Mouse (Mus musculus) MEL (cell line): ENCODE results near the gene Ctu2. TPM values are rescaled to one million over a fixed set of nuclear protein-coding genes. Genes with fewer than 3 reads are reported as not detected.

ENCODE experiments used
- DNase-seq: peaks from one replicate; pipeline ENCODE4 v3.0.0; 2011; ENCODE audit warnings: low read depth, low spot score
- H3K27ac ChIP-seq: 2 replicates; pipeline ENCODE4 v1.5.1; 2012; ENCODE audit warnings: low read depth, mild to moderate bottlenecking, control low read depth, low read length, moderate library complexity; ENCODE audit not compliant: control insufficient read depth
- H3K27me3 ChIP-seq, 2 experiments: fragments of 150-350 bp in 1 of 2; sonication (generic) in 1 of 2; 2 replicates each; pipeline ENCODE4 v1.6.1; 2012; ENCODE audit warnings: low read length in 2 of 2, mild to moderate bottlenecking in 2 of 2, improper control_type of control experiment in 1 of 2, moderate library complexity in 1 of 2; ENCODE audit not compliant: insufficient read depth in 2 of 2, control insufficient read depth in 1 of 2
- H3K36me3 ChIP-seq, 2 experiments: 2 replicates each; pipeline ENCODE4 v1.6.1; 2012 to 2014; ENCODE audit warnings: low read length in 2 of 2, improper control_type of control experiment in 1 of 2, inconsistent platforms in 1 of 2, mild to moderate bottlenecking in 1 of 2; ENCODE audit not compliant: insufficient read depth in 2 of 2, control insufficient read depth in 1 of 2
- H3K4me1 ChIP-seq, 2 experiments: fragments of 150-350 bp in 1 of 2; sonication (generic) in 1 of 2; 2 replicates each; pipeline ENCODE4 v1.6.1; 2012; ENCODE audit warnings: low read length in 2 of 2, improper control_type of control experiment in 1 of 2, mild to moderate bottlenecking in 1 of 2; ENCODE audit not compliant: insufficient read depth in 2 of 2, control insufficient read depth in 1 of 2
- H3K4me3 ChIP-seq, 2 experiments: fragments of 150-350 bp in 1 of 2; sonication (generic) in 1 of 2; 2 replicates each; pipeline ENCODE4 v1.5.1; 2012; ENCODE audit warnings: low read depth in 2 of 2, low read length in 2 of 2, mild to moderate bottlenecking in 2 of 2, moderate library complexity in 2 of 2, control low read depth in 1 of 2, improper control_type of control experiment in 1 of 2; ENCODE audit not compliant: control insufficient read depth in 1 of 2, insufficient read depth in 1 of 2
- H3K79me2 ChIP-seq: 2 replicates; pipeline ENCODE4 v1.6.1; 2012; ENCODE audit warnings: mild to moderate bottlenecking, low read length, moderate library complexity; ENCODE audit not compliant: control insufficient read depth, poor library complexity, insufficient read depth
- H3K9ac ChIP-seq: 2 replicates; pipeline ENCODE4 v1.6.1; 2012; ENCODE audit warnings: low read depth, mild to moderate bottlenecking, control low read depth, low read length, moderate library complexity; ENCODE audit not compliant: control insufficient read depth, poor library complexity, severe bottlenecking
- H3K9me3 ChIP-seq: fragments of 150-350 bp; sonication (generic); replicated peaks from 2 replicates; pipeline ENCODE4 v1.6.1; 2012; ENCODE audit warnings: mild to moderate bottlenecking, low read length, improper control_type of control experiment, moderate library complexity; ENCODE audit not compliant: insufficient read depth
- BHLHE40 ChIP-seq: IDR thresholded peaks from 2 replicates; pipeline ENCODE4 v1.6.1; 2012; ENCODE audit warnings: low read depth, mild to moderate bottlenecking, inconsistent platforms, low read length, improper control_type of control experiment, borderline replicate concordance
- CTCF ChIP-seq, 3 experiments: IDR thresholded peaks in 2 of 3; conservative IDR thresholded peaks in 1 of 3; 2 replicates each; pipeline ENCODE4 v1.5.1; 2011 to 2012; ENCODE audit warnings: low read length in 3 of 3, low read depth in 2 of 3, mild to moderate bottlenecking in 2 of 3, improper control_type of control experiment in 1 of 3, inconsistent platforms in 1 of 3, mixed read lengths in 1 of 3, moderate library complexity in 1 of 3; ENCODE audit not compliant: control insufficient read depth in 1 of 3, insufficient read depth in 1 of 3, poor library complexity in 1 of 3, severe bottlenecking in 1 of 3
- E2F4 ChIP-seq: IDR thresholded peaks from 2 replicates; pipeline ENCODE4 v1.6.1; 2011; ENCODE audit warnings: low read depth, low read length, improper control_type of control experiment, borderline replicate concordance
- ELF1 ChIP-seq: IDR thresholded peaks from 2 replicates; pipeline ENCODE4 v1.6.1; 2014; ENCODE audit warnings: low read depth, mild to moderate bottlenecking, inconsistent platforms, low read length, improper control_type of control experiment, moderate library complexity
- ETS1 ChIP-seq: IDR thresholded peaks from 2 replicates; pipeline ENCODE4 v1.6.1; 2012; ENCODE audit warnings: low read depth, mild to moderate bottlenecking, inconsistent platforms, low read length, improper control_type of control experiment, moderate library complexity
- MAX ChIP-seq: IDR thresholded peaks from 2 replicates; pipeline ENCODE4 v1.6.1; 2011; ENCODE audit warnings: low read length, improper control_type of control experiment
- MEF2A ChIP-seq: IDR thresholded peaks from 2 replicates; pipeline ENCODE4 v1.6.1; 2014; ENCODE audit warnings: low read depth, mild to moderate bottlenecking, inconsistent platforms, low read length, improper control_type of control experiment; ENCODE audit not compliant: poor library complexity, insufficient replicate concordance, severe bottlenecking; ENCODE audit errors: extremely low read depth
- MXI1 ChIP-seq: IDR thresholded peaks from 2 replicates; pipeline ENCODE4 v1.6.1; 2011; ENCODE audit warnings: mild to moderate bottlenecking, low read depth, low read length, improper control_type of control experiment
- MYB ChIP-seq: IDR thresholded peaks from 2 replicates; pipeline ENCODE4 v1.6.1; 2011; ENCODE audit warnings: mild to moderate bottlenecking, low read depth, low read length, improper control_type of control experiment
- POLR2A ChIP-seq, 2 experiments: IDR thresholded peaks; 2 replicates each; pipeline ENCODE4 v1.6.1; 2011 to 2012; ENCODE audit warnings: low read length in 2 of 2, mild to moderate bottlenecking in 2 of 2, control low read depth in 1 of 2, improper control_type of control experiment in 1 of 2, low read depth in 1 of 2, moderate library complexity in 1 of 2; ENCODE audit not compliant: control insufficient read depth in 1 of 2, insufficient read depth in 1 of 2, poor library complexity in 1 of 2
- POLR2AphosphoS2 ChIP-seq: IDR thresholded peaks from 2 replicates; pipeline ENCODE4 v1.6.1; 2011; ENCODE audit warnings: low read length, improper control_type of control experiment
- POLR2AphosphoS5 ChIP-seq: IDR thresholded peaks from 2 replicates; pipeline ENCODE4 v1.6.1; 2012; ENCODE audit warnings: low read depth, borderline replicate concordance, mild to moderate bottlenecking, inconsistent platforms, low read length, moderate library complexity, mixed read lengths
- RAD21 ChIP-seq: IDR thresholded peaks from 2 replicates; pipeline ENCODE4 v1.6.1; 2011; ENCODE audit warnings: mild to moderate bottlenecking, low read depth, low read length, improper control_type of control experiment
- SMC3 ChIP-seq: IDR thresholded peaks from 2 replicates; pipeline ENCODE4 v1.6.1; 2011; ENCODE audit warnings: low read depth, low read length, improper control_type of control experiment
- TAL1 ChIP-seq: IDR thresholded peaks from 2 replicates; pipeline ENCODE4 v1.6.1; 2012; ENCODE audit warnings: mild to moderate bottlenecking, inconsistent platforms, low read length, moderate library complexity, mixed read lengths
- TBP ChIP-seq: IDR thresholded peaks from 2 replicates; pipeline ENCODE4 v1.8.0; 2011; ENCODE audit warnings: low read depth, low read length, improper control_type of control experiment
- TCF12 ChIP-seq: IDR thresholded peaks from 2 replicates; pipeline ENCODE4 v1.6.1; 2014; ENCODE audit warnings: low read depth, mild to moderate bottlenecking, inconsistent platforms, low read length, improper control_type of control experiment, moderate library complexity
- ZC3H11A ChIP-seq: IDR thresholded peaks from 2 replicates; pipeline ENCODE4 v1.6.1; 2012; ENCODE audit warnings: low read depth, mild to moderate bottlenecking, inconsistent platforms, low read length, improper control_type of control experiment
- ZKSCAN1 ChIP-seq: IDR thresholded peaks from 2 replicates; pipeline ENCODE4 v1.6.1; 2012; ENCODE audit warnings: low read depth, mild to moderate bottlenecking, inconsistent platforms, low read length, improper control_type of control experiment, moderate library complexity
- ZMIZ1 ChIP-seq: IDR thresholded peaks from 2 replicates; pipeline ENCODE4 v1.6.1; 2012; ENCODE audit warnings: low read depth, mild to moderate bottlenecking, inconsistent platforms, low read length, improper control_type of control experiment, moderate library complexity
- polyA plus RNA-seq, 2 experiments: library from polyadenylated mRNA; stranded (reverse) in 1 of 2; unstranded in 1 of 2; fragments of >175 nt in 1 of 2; fragments of >200 nt in 1 of 2; gene quantifications; 2 replicates each; pipeline versions ENCODE4 v1.2.1 to v1.2.4; 2012; ENCODE audit warnings: low replicate concordance in 2 of 2, low read depth in 1 of 2; ENCODE audit not compliant: insufficient read length in 2 of 2, insufficient read depth in 1 of 2, missing spikeins in 1 of 2
- total RNA-seq: library from RNA; depleted of rRNA; stranded (reverse); fragments of 300-350 nt; gene quantifications from 2 replicates; pipeline ENCODE4 v1.2.3, GENCODE M21; 2012

Ctu2 gene
- total and polyA plus RNA-seq, 3 experiments: 44.0 to 57.4 TPM; not detected in 1

GRCm38 (mm10) chr8:122500856-122501255 lies 24.9 kb downstream of the Ctu2 start:
- no peak overlapping the region for H3K27ac ChIP-seq
- H3K27me3 ChIP-seq: no peaks in the 10 kb centered on the region
- TF ChIP-seq MYB: no peak
- TF ChIP-seq MAX: no peak
- peak; percentile 87 for TF ChIP-seq ZC3H11A
- peak; percentile 83 for TF ChIP-seq SMC3
- TF ChIP-seq RAD21: peak; percentile 75
- no peak for TF ChIP-seq MEF2A
- TF ChIP-seq CTCF (IDR thresholded peaks at IDR 0.05 in 2 of 3, conservative IDR thresholded peaks at IDR 0.05 in 1 of 3; ENCODE audit: control insufficient read depth in 1 of 3, insufficient read depth in 1 of 3, low read depth in 2 of 3, low read length in 3 of 3, poor library complexity in 1 of 3, severe bottlenecking in 1 of 3): peak; percentile 76 to 92 (median 81)

GRCm38 (mm10) chr8:122511552-122511951 lies 35.6 kb downstream of the Ctu2 start:
- Histone ChIP-seq H3K4me1 (no peaks in the 10 kb centered on the region), H3K4me3 (no peak overlapping the region)
- TF ChIP-seq MXI1 (no peak), ZKSCAN1 (no peak), ELF1 (no peak), RAD21 (no peak), MEF2A (no peak), ETS1 (no peak), SMC3 (no peak), E2F4 (no peak), TCF12 (no peak), POLR2A (IDR thresholded peaks at IDR 0.05; ENCODE audit: control insufficient read depth in 1 of 2, insufficient read depth in 1 of 2, low read depth in 1 of 2, low read length in 2 of 2, poor library complexity in 1 of 2) (no peak), TAL1 (no peak), POLR2AphosphoS2 (no peak), CTCF (IDR thresholded peaks at IDR 0.05 in 2 of 3, conservative IDR thresholded peaks at IDR 0.05 in 1 of 3; ENCODE audit: control insufficient read depth in 1 of 3, insufficient read depth in 1 of 3, low read depth in 2 of 3, low read length in 3 of 3, poor library complexity in 1 of 3, severe bottlenecking in 1 of 3) (no peak), POLR2AphosphoS5 (no peak), TBP (no peak), MYB (no peak), ZMIZ1 (no peak), BHLHE40 (no peak)
- TF ChIP-seq, all 39 proteins: peak for 0
- Histone ChIP-seq H3K27me3 (no peaks in the 10 kb centered on the region), H3K9me3 (no peaks in the 10 kb centered on the region), H3K27ac (no peak overlapping the region), H3K79me2 (peaks cover 12% of the 10 kb centered on the region; the same call in 1 of the 2 replicates), H3K36me3 (peaks cover 0 to 2% of the 10 kb centered on the region in 2 experiments; a peak in 2 of 4 replicates), H3K9ac (no peak overlapping the region)
- no peak for DNase-seq

More at GRCm38 (mm10) chr8:122500856-122501255, 24.9 kb downstream of the Ctu2 start:
- peak; percentile 75 for DNase-seq
- Histone ChIP-seq H3K9me3 (no peaks in the 10 kb centered on the region), H3K36me3 (peaks cover 0 to 12% of the 10 kb centered on the region in 2 experiments; a peak in 2 of 4 replicates), H3K4me3 (no peak overlapping the region), H3K4me1 (no peaks in the 10 kb centered on the region), H3K79me2 (no peaks in the 10 kb centered on the region), H3K9ac (no peak overlapping the region)
